Mouse (Mus musculus): ENCODE results near the gene Mtus2. TPM values are rescaled to one million over a fixed set of nuclear protein-coding genes. Genes with fewer than 3 reads are reported as not detected.

The Mtus2 gene
- polyA plus RNA-seq, 1 experiment from 2014 or later = 11.4 TPM

- no peak for ATAC-seq (ENCODE audit: insufficient read depth, low FRiP score)
- Histone ChIP-seq H3K27ac (ENCODE audit: low read length) (no peak overlapping the region), H3K27me3 (ENCODE audit: control insufficient read depth, insufficient read depth, low read length) (peaks cover 33% of the 10 kb centered on the region), H3K4me1 (ENCODE audit: control insufficient read depth, insufficient read depth, low read length) (peaks cover 8% of the 10 kb centered on the region), H3K36me3 (ENCODE audit: control insufficient read depth, insufficient read depth, low read length) (no peaks in the 10 kb centered on the region), H3K4me3 (replicated peaks; ENCODE audit: low read length) (no peak overlapping the region), H3K4me2 (ENCODE audit: low read depth, low read length) (no peak overlapping the region), H3K9me3 (replicated peaks; ENCODE audit: control insufficient read depth, low read length) (no peaks in the 10 kb centered on the region), H3K9ac (ENCODE audit: low read length) (no peak overlapping the region)
- WGBS = 31% methylated on average over 5 of the region's 5 CpGs
Measured at GRCm38 (mm10) chr5:147955671-147956070, 1.4 kb upstream of the Mtus2 start.

- Histone ChIP-seq H3K4me2 (ENCODE audit: low read depth, low read length) (peak overlapping the region; percentile 98), H3K4me1 (ENCODE audit: control insufficient read depth, insufficient read depth, low read length) (peaks cover 8% of the 10 kb centered on the region), H3K9ac (ENCODE audit: low read length) (no peak overlapping the region), H3K9me3 (replicated peaks; ENCODE audit: control insufficient read depth, low read length) (no peaks in the 10 kb centered on the region), H3K4me3 (replicated peaks; ENCODE audit: low read length) (no peak overlapping the region), H3K27me3 (ENCODE audit: control insufficient read depth, insufficient read depth, low read length) (peaks cover 33% of the 10 kb centered on the region), H3K27ac (ENCODE audit: low read length) (no peak overlapping the region), H3K36me3 (ENCODE audit: control insufficient read depth, insufficient read depth, low read length) (no peaks in the 10 kb centered on the region)
- under 1% methylated on average over 11 of the region's 11 CpGs for WGBS
- ATAC-seq (ENCODE audit: insufficient read depth, low FRiP score) = no peak
Measured at GRCm38 (mm10) chr5:147956421-147956820, 699 bp upstream of the Mtus2 start.

GRCm38 (mm10) chr5:147957592-147958271 lies 612 bp downstream of the Mtus2 start:
- ATAC-seq (ENCODE audit: insufficient read depth, low FRiP score) = peak; percentile 58
- Histone ChIP-seq H3K4me1 (ENCODE audit: control insufficient read depth, insufficient read depth, low read length) (peaks cover 8% of the 10 kb centered on the region), H3K27me3 (ENCODE audit: control insufficient read depth, insufficient read depth, low read length) (peaks cover 33% of the 10 kb centered on the region), H3K4me3 (replicated peaks; ENCODE audit: low read length) (peak overlapping the region; percentile 55), H3K27ac (ENCODE audit: low read length) (no peak overlapping the region), H3K4me2 (ENCODE audit: low read depth, low read length) (peak overlapping the region; percentile 98), H3K9ac (ENCODE audit: low read length) (peak overlapping the region; percentile 63), H3K36me3 (ENCODE audit: control insufficient read depth, insufficient read depth, low read length) (no peaks in the 10 kb centered on the region), H3K9me3 (replicated peaks; ENCODE audit: control insufficient read depth, low read length) (no peaks in the 10 kb centered on the region)
- WGBS = 1% methylated on average over 42 of the region's 42 CpGs

GRCm38 (mm10) chr5:147958552-147958951 lies 1.4 kb downstream of the Mtus2 start:
- WGBS = 36% methylated on average over 13 of the region's 13 CpGs
- H3K36me3 ChIP-seq (ENCODE audit: control insufficient read depth, insufficient read depth, low read length) = no peaks in the 10 kb centered on the region
- no peaks in the 10 kb centered on the region for H3K9me3 ChIP-seq (replicated peaks; ENCODE audit: control insufficient read depth, low read length)
- peaks cover 33% of the 10 kb centered on the region for H3K27me3 ChIP-seq (ENCODE audit: control insufficient read depth, insufficient read depth, low read length)
- no peak overlapping the region for H3K4me3 ChIP-seq (replicated peaks; ENCODE audit: low read length)
- peaks cover 8% of the 10 kb centered on the region for H3K4me1 ChIP-seq (ENCODE audit: control insufficient read depth, insufficient read depth, low read length)
- H3K9ac ChIP-seq (ENCODE audit: low read length) = no peak overlapping the region
- ATAC-seq (ENCODE audit: insufficient read depth, low FRiP score) = no peak
- H3K27ac ChIP-seq (ENCODE audit: low read length) = no peak overlapping the region
- no peak overlapping the region for H3K4me2 ChIP-seq (ENCODE audit: low read depth, low read length)

GRCm38 (mm10) chr5:147959088-147959487 lies 2.0 kb downstream of the Mtus2 start:
- Histone ChIP-seq H3K36me3 (ENCODE audit: control insufficient read depth, insufficient read depth, low read length) (no peaks in the 10 kb centered on the region), H3K27me3 (ENCODE audit: control insufficient read depth, insufficient read depth, low read length) (peaks cover 33% of the 10 kb centered on the region), H3K9ac (ENCODE audit: low read length) (no peak overlapping the region), H3K27ac (ENCODE audit: low read length) (no peak overlapping the region), H3K9me3 (replicated peaks; ENCODE audit: control insufficient read depth, low read length) (no peaks in the 10 kb centered on the region), H3K4me3 (replicated peaks; ENCODE audit: low read length) (no peak overlapping the region), H3K4me1 (ENCODE audit: control insufficient read depth, insufficient read depth, low read length) (peaks cover 8% of the 10 kb centered on the region), H3K4me2 (ENCODE audit: low read depth, low read length) (no peak overlapping the region)
- ATAC-seq (ENCODE audit: insufficient read depth, low FRiP score) = no peak
- WGBS = 30% methylated on average over 5 of the region's 5 CpGs

- Histone ChIP-seq H3K9me3 (replicated peaks; ENCODE audit: control insufficient read depth, low read length) (no peaks in the 10 kb centered on the region), H3K27ac (ENCODE audit: low read length) (no peak overlapping the region), H3K4me2 (ENCODE audit: low read depth, low read length) (no peak overlapping the region), H3K27me3 (ENCODE audit: control insufficient read depth, insufficient read depth, low read length) (peaks cover 24% of the 10 kb centered on the region), H3K4me1 (ENCODE audit: control insufficient read depth, insufficient read depth, low read length) (peaks cover 8% of the 10 kb centered on the region), H3K36me3 (ENCODE audit: control insufficient read depth, insufficient read depth, low read length) (no peaks in the 10 kb centered on the region), H3K9ac (ENCODE audit: low read length) (no peak overlapping the region), H3K4me3 (replicated peaks; ENCODE audit: low read length) (no peak overlapping the region)
- WGBS = 93% methylated on average over 1 of the region's 1 CpGs
- no peak for ATAC-seq (ENCODE audit: insufficient read depth, low FRiP score)
Measured at GRCm38 (mm10) chr5:147960793-147961192, 3.7 kb downstream of the Mtus2 start.

- peak overlapping the region; percentile 18; the same call in 1 of the 2 replicates for H3K4me3 ChIP-seq (replicated peaks; ENCODE audit: low read length)
- no peaks in the 10 kb centered on the region for H3K4me1 ChIP-seq (ENCODE audit: control insufficient read depth, insufficient read depth, low read length)
- no peaks in the 10 kb centered on the region for H3K27me3 ChIP-seq (ENCODE audit: control insufficient read depth, insufficient read depth, low read length)
- H3K9me3 ChIP-seq (replicated peaks; ENCODE audit: control insufficient read depth, low read length) = no peaks in the 10 kb centered on the region
- peak overlapping the region; percentile 45; the same call in 1 of the 2 replicates for H3K27ac ChIP-seq (ENCODE audit: low read length)
- no peaks in the 10 kb centered on the region for H3K36me3 ChIP-seq (ENCODE audit: control insufficient read depth, insufficient read depth, low read length)
- H3K4me2 ChIP-seq (ENCODE audit: low read depth, low read length) = peak overlapping the region; percentile 29
- no peak overlapping the region for H3K9ac ChIP-seq (ENCODE audit: low read length)
- 48% methylated on average over 13 of the region's 13 CpGs for WGBS
- peak; percentile 83; the same call in 1 of the 2 replicates for ATAC-seq (ENCODE audit: insufficient read depth, low FRiP score)
Measured at GRCm38 (mm10) chr5:147963820-147964580, 6.9 kb downstream of the Mtus2 start.

- Histone ChIP-seq H3K36me3 (ENCODE audit: control insufficient read depth, insufficient read depth, low read length) (no peaks in the 10 kb centered on the region), H3K4me3 (replicated peaks; ENCODE audit: low read length) (no peak overlapping the region), H3K27me3 (ENCODE audit: control insufficient read depth, insufficient read depth, low read length) (no peaks in the 10 kb centered on the region), H3K4me1 (ENCODE audit: control insufficient read depth, insufficient read depth, low read length) (no peaks in the 10 kb centered on the region), H3K9me3 (replicated peaks; ENCODE audit: control insufficient read depth, low read length) (no peaks in the 10 kb centered on the region), H3K27ac (ENCODE audit: low read length) (no peak overlapping the region), H3K9ac (ENCODE audit: low read length) (no peak overlapping the region), H3K4me2 (ENCODE audit: low read depth, low read length) (peak overlapping the region; percentile 29)
- WGBS = 45% methylated on average over 2 of the region's 2 CpGs
- no peak for ATAC-seq (ENCODE audit: insufficient read depth, low FRiP score)
Measured at GRCm38 (mm10) chr5:147964776-147965175, 7.7 kb downstream of the Mtus2 start.

- H3K36me3 ChIP-seq (ENCODE audit: control insufficient read depth, insufficient read depth, low read length) = no peaks in the 10 kb centered on the region
- ATAC-seq (ENCODE audit: insufficient read depth, low FRiP score) = no peak
- no peaks in the 10 kb centered on the region for H3K9me3 ChIP-seq (replicated peaks; ENCODE audit: control insufficient read depth, low read length)
- H3K4me1 ChIP-seq (ENCODE audit: control insufficient read depth, insufficient read depth, low read length) = no peaks in the 10 kb centered on the region
- no peak overlapping the region for H3K4me2 ChIP-seq (ENCODE audit: low read depth, low read length)
- H3K27me3 ChIP-seq (ENCODE audit: control insufficient read depth, insufficient read depth, low read length) = no peaks in the 10 kb centered on the region
- H3K4me3 ChIP-seq (replicated peaks; ENCODE audit: low read length) = no peak overlapping the region
- H3K9ac ChIP-seq (ENCODE audit: low read length) = no peak overlapping the region
- 80% methylated on average over 7 of the region's 7 CpGs for WGBS
- no peak overlapping the region for H3K27ac ChIP-seq (ENCODE audit: low read length)
Measured at GRCm38 (mm10) chr5:147966646-147967045, 9.5 kb downstream of the Mtus2 start.
